Mouse (Mus musculus): ENCODE data around the gene Smim14.

Smim14 gene

DNA sequence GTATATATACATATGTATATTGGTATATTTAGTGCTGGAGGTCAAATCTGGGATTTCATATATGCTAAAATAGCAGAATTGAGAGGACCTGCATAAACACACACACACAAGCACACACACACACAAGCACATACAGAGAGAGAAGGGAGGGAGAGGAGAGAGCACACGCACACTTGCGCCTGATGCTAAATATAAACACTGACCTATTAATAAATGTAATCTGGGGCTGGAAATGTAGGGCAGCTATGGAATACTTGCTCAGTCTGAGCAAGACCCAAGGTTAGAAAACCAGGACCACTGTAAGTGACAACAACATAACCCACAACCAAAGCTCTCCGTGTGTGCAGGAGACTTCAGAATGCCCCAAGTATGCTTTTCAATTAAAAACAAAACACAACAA, 77.5 kb downstream of the Smim14 start:
- DNase-seq (ENCODE audit: low spot score) = no peak

DNA sequence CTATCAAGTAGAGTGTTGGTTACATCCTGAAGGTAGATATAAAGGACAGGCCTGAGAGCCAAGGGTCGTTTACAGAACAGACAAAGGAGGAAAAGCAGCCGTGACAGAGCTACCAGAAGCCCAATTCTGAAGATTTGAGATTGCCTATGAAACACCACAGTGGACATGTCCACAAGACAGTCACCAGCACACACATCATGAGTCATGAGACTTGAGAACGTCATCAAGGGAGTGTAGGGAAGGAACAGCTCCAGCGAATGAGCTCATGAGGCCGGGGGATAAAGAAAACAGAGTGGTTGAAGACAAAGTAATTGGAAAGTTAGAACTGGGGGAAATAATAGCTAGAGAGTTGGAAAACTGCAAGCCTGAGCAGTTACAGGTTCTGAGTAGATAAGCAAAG, 79.1 kb downstream of the Smim14 start:
- DNase-seq (ENCODE audit: low spot score) = no peak

GRCm38 (mm10) chr5:65457086-65457827, 79.7 kb downstream of the Smim14 start:
- DNase-seq (ENCODE audit: low spot score) = no peak

DNA sequence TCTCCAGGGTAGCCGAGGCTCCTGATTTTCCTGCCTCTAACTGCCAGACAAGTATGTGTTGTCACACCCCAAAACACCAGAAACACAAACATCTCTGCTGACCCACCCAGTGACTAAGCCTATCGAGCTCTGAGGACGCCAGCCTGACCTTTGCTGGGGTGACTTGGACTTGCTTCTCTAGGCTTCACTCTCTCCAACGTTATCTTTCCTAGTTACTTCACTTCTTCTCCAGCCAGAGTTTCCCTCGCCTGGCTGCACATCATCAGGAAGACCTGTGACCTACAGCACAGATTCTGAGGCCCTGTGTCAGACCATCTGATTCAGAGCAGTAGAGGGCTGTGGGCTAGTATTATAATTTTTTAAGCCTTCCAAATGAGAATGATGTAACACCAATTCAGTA, 82.2 kb downstream of the Smim14 start:
- DNase-seq (ENCODE audit: low spot score) = no peak

- DNase-seq (ENCODE audit: low spot score) = no peak
These were observed 88.0 kb downstream of the Smim14 start for GRCm38 (mm10) chr5:65448941-65449340.

DNA sequence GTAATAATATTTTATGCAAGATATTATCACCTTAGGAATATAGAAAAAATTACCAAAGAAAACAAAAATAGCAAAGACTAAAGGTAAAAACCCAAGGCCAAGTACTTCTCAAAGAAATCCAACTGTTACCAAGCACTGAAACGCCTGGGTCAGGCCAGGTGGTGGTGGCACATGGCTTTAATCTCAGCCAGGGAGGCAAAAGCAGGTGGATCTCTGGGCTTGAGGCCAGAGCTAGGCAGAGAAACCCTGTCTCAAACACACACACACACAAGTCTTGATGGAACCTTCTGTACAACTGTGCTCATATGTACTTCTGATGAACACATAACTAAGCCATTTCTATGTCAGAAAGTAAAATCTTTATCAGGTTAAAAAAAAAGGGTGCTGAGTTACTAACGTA, 89.2 kb downstream of the Smim14 start:
- DNase-seq (ENCODE audit: low spot score) = no peak

GRCm38 (mm10) chr5:65446756-65447155, 90.2 kb downstream of the Smim14 start:
- no peak for DNase-seq (ENCODE audit: low spot score)

DNA sequence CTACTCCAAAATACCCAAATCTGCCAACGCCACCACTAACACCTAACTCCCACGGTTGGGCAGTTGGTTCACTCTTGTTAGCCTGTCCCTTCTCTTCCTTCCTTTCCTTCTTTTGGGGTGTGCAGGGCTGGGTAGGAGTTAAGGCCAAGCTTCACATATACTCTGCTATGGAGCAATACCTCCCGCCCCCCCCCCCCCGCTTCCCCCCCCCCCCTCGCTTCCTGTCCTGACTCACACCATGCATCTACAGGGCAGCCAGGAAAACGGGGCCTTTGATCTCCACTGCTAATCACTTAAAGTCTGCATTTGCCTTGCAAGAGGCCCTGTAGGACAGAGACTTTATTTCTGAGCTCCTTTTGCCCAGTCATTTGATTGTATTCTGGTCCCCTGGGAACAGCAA, 92.0 kb downstream of the Smim14 start:
- no peak for DNase-seq (ENCODE audit: low spot score)

- DNase-seq (ENCODE audit: low spot score) = no peak
These were observed 98.9 kb downstream of the Smim14 start for GRCm38 (mm10) chr5:65438041-65438440.

GRCm38 (mm10) chr5:65435806-65436561, 101.0 kb downstream of the Smim14 start, which contains the start of gene Ugdh:
Ugdh (minus strand) TSS chr5:65435949.
- DNase-seq (ENCODE audit: low spot score) = peak; percentile 100

GRCm38 (mm10) chr5:65435363-65435805, 101.6 kb downstream of the Smim14 start:
- DNase-seq (ENCODE audit: low spot score) = no peak

DNA sequence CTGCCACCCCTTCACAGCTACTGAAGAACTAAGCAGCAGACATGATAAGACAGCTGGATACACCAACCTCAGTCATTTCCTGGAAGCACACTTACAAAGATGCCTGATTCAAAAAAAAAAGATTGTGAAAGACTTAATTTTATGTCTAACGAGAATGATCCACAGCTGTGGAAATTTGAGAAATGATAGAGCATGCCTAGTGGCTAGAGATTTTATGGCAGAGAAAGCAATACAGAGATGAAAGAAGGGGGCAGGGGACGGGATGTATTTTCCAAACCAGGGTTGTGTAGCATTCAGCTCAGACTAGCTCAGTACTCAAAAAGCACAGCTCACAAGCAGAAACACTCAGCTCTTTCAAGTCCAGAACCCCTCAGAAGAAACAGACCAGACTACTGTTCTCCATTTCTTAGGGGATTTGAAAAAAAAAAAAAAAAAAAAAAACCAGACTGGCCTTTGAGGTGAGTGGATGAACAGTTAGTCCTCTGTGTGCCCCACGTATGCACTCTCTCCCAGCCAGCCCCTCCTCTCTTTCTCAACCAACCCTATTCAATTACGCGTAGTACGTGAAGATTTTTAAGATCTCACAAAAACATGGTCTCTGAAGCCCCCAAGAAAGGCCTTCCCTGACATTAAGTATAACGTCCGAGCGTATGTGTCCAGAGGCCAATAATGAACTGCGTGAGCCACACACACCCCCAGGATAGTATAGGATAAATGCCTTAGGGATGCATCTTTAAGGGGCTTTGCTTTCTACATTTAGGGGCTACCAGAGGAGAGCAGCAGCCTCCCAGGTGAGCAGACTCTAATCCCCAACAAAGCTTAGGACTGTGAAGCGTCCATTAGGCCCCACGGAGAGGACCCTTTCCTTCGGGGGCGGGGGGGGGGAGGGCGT, 102.3 kb downstream of the Smim14 start:
- no peak for DNase-seq (ENCODE audit: low spot score)

- DNase-seq (ENCODE audit: low spot score) = no peak
These were observed 107.5 kb downstream of the Smim14 start for GRCm38 (mm10) chr5:65429441-65429840.

DNA sequence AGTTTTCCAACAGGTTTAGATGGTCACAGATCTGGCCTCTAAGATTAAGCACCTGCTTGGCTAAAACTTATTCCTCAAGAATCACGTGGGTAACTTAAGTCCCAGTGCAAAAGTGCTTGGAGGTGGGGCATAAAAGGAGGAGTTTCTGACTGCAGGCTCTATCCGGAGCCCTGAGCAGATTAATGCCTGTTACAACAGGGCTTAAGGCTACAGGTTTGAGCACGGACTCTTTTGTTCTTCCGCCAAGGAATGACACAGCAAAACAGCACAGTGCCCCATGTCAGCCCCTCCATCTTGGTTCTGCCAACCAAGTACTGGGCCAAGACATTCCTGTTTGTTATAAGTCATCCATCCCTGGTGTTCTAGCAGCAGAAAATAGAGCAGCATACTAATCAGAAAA, 108.7 kb downstream of the Smim14 start:
- DNase-seq (ENCODE audit: low spot score) = no peak

GRCm38 (mm10) chr5:65425251-65425650, 111.7 kb downstream of the Smim14 start:
- DNase-seq (ENCODE audit: low spot score) = no peak

- DNase-seq (ENCODE audit: low spot score) = no peak
These were observed 112.8 kb downstream of the Smim14 start for GRCm38 (mm10) chr5:65424215-65424614.

DNA sequence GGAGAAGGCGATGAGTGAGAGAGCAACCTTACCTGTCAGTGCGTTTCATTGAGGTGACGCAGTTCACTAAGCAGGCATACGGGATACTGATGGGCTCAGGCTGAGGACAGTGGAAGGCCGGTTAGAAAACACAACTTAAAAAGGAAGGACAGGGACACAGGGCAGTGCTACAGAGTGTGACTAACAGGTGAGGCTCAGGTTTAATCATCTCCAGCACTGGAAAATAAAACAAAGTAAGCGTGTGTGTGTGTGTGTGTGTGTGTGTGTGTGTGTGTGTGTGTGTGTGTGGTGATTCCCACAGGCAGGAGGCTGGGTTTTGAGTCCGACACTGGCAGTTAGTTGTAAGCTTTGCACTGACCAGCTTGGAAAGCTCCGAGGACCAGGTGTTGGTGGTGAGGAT, 114.2 kb downstream of the Smim14 start:
- no peak for DNase-seq (ENCODE audit: low spot score)

DNA sequence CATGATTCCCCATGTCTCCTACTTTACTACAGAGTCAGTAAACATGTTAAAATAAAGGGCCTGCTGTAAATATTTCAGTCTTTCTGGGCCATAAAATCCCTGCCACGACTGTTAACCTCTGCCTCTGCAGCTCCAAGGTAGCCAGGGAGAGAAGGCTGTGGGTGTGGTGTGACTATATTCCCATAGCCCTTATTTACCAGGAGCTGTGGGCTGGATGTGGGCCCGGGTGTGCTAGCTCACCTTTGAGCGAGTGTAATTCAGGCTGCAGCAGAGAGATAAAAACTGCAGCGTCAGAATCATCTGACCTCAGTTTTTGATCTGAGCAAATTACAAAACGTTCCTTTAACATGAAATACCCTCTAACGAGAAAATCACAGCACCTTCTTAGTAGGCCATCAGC, 116.2 kb downstream of the Smim14 start:
- DNase-seq (ENCODE audit: low spot score) = no peak

DNA sequence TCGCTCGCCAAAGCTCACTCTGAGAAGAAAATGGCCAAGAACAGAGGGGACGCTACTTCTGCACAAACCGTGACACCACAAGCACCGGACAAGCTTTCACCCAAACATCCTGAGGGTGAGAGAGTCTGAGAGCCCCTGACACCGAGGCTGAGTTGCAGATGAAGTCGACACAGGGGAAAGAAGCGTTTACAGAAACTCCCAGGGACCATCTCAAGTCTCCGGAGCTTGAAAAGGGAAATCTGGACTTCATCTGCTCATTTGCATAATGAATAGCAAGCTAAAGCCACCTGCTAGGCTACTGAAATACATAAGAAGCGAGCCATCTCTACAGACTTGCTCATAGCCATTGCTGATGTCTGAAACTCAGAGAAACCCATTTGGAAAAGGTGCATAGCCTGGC, 117.8 kb downstream of the Smim14 start:
- no peak for DNase-seq (ENCODE audit: low spot score)

DNA sequence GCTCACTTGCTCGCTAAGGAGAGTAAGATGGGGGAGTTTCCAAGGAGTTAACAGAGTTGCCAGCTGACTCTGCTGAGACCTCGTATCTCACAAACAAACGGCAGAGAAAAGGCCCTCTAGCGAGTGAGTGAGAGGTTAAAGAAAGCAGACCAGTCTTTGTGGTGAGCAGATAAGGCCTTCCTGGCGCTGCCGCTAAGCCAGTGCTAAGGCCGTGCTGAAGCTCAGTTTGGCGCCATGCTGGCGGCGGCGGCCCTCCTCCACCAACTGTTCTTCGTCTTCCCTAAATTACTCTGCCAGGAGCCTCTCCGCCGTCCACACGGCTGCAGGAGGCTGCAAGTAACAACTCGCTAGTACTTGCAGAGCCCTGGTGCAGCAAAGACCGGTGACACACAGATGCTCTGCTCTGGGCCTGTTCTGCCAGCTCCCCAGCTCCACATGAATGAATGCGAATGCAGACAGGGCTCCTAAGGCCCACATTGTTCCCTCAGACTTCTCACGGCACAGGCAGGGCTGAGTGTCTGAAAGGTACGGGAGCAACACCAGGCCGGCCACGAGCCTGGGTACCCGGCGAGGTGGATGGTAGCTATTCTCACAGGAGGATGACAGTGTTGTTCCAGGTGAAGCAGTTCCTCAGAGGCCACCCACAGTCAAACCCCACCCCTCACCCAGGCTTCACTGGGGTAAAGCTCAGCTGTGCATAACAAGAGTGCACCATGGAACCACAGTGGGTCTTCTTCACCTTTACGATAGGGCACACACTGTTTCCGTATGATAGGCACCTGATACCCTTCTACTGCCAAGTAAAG, 121.1 kb downstream of the Smim14 start:
- peak; percentile 57 for DNase-seq (ENCODE audit: low spot score)

GRCm38 (mm10) chr5:65407989-65408388, 129.0 kb downstream of the Smim14 start:
- DNase-seq (ENCODE audit: low spot score) = no peak

All from ovary, adult 18-20 months (tissue).